8 mouse cellular contexts compared by ENCODE assay signal in the genomic region with DNA sequence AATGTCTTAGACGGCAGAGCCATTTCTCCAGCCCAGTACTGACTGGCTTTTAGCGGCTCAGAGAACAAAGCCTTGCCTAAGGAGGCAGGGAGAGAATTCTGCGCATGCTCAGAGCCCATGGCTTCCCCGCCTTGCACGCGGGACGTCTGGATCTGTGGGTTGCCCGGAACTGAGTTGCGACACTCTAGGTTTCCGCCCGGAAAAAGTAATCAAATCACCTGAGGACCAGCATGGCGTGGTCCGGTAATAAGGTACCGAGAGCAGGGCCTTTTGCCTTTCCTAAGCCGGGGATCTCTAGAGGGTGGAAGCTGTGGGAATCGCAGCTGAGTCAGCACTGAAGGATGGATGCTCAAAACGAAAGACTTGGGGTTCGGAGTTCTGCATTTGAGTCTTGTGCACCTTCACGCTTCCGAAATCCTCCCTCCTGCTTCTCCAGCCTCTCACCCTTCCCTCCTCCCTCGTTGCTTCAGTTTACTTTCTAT. TPM values are rescaled to one million over a fixed set of nuclear protein-coding genes. Genes with fewer than 3 reads are reported as not detected.
DNase-seq lines count a peak whose midpoint lies in the region; ATAC-seq and TF ChIP-seq lines count a peak whose summit lies in the region.

Gene Xrcc5 (plus strand): TSS at position 105 of the 482 bp plus-strand sequence.

- H3K9me3 ChIP-seq in CH12.LX (replicated peaks; ENCODE audit: low read length), result no peaks in the 10 kb centered on the region
- no peaks in the 10 kb centered on the region for H3K9me3 ChIP-seq in forebrain, embryonic 12.5 days
- H3K9me3 ChIP-seq in liver, postnatal 0 days (ENCODE audit: low read length), result no peaks in the 10 kb centered on the region
- H3K9me3 ChIP-seq in neural tube, embryonic 14.5 days (ENCODE audit: control insufficient read depth, low read length), result no peaks in the 10 kb centered on the region

- H3K4me1 ChIP-seq in CH12.LX (ENCODE audit: control insufficient read depth in 1 of 2, insufficient read depth in 2 of 2), result peaks cover 6 to 29% of the 10 kb centered on the region in 2 experiments; a peak in 3 of 4 replicates
- peaks cover 20% of the 10 kb centered on the region for H3K4me1 ChIP-seq in forebrain, embryonic 12.5 days
- peaks cover 12% of the 10 kb centered on the region for H3K4me1 ChIP-seq in liver, postnatal 0 days (ENCODE audit: insufficient read depth)
- H3K4me1 ChIP-seq in neural tube, embryonic 14.5 days (ENCODE audit: control insufficient read depth, insufficient read depth, low read length), result no peaks in the 10 kb centered on the region

- dilution Hi-C loops in CH12.LX (cut with MboI; ENCODE audit: extremely low pct_ligation_motif_present, extremely low pct_unique_long_range_greater_than_20kb, low sequenced_read_pairs), result no loop called here

- under 1% methylated on average over 21 of the region's 21 CpGs for WGBS in forebrain, embryonic 12.5 days
- WGBS in large intestine, adult 2 months, result under 1% methylated on average over 21 of the region's 21 CpGs
- under 1% methylated on average over 21 of the region's 21 CpGs for WGBS in liver, postnatal 0 days (ENCODE audit: insufficient replicate concordance)
- under 1% methylated on average over 21 of the region's 21 CpGs for WGBS in neural tube, embryonic 14.5 days

- peaks cover 5 to 26% of the 10 kb centered on the region in 2 experiments for H3K36me3 ChIP-seq in CH12.LX (replicated peaks in 1 of 2; ENCODE audit: control insufficient read depth in 1 of 2, insufficient read depth in 1 of 2, low read length in 1 of 2)
- 0 out of 2 replicates have a peak, but pooled peaks cover 10% of the 10 kb centered on the region for H3K36me3 ChIP-seq in forebrain, embryonic 12.5 days (replicated peaks)
- H3K36me3 ChIP-seq in liver, postnatal 0 days (replicated peaks; ENCODE audit: insufficient read depth, low read length), result no peaks in the 10 kb centered on the region
- no peaks in the 10 kb centered on the region for H3K36me3 ChIP-seq in neural tube, embryonic 14.5 days (ENCODE audit: control insufficient read depth, insufficient read depth, low read length)

- ATAC-seq in forebrain, embryonic 12.5 days (ENCODE audit: low FRiP score), result peak; percentile 96
- peak; percentile 96 for ATAC-seq in liver, postnatal 0 days
- ATAC-seq in neural tube, embryonic 14.5 days (ENCODE audit: low read depth), result peak; percentile 98

- in situ Hi-C loops in CH12.LX (cut with MboI; ENCODE audit: low pct_ligation_motif_present, low pct_unique_long_range_greater_than_20kb, low sequenced_read_pairs), result loop anchor here (10.0 kb wide), 1 partner anchor 537 kb away; no protein-coding TSS in a partner anchor

- intact Hi-C loops in heart, postnatal 10 days (cut with DNase I), result loop anchor here (2.0 to 10.0 kb wide), 3 partner anchors 50 to 1517 kb away; no protein-coding TSS in a partner anchor

- H3K79me2 ChIP-seq in CH12.LX (replicated peaks; ENCODE audit: control insufficient read depth, extremely low read depth, insufficient read depth, poor library complexity, severe bottlenecking), result no peaks in the 10 kb centered on the region

- H3K4me3 ChIP-seq in CH12.LX (replicated peaks in 1 of 3; ENCODE audit: low read depth in 2 of 3, low read length in 2 of 3, poor library complexity in 1 of 3), result peak within 1 kb of the TSS; percentile 82 to 98 (median 94)
- peak within 1 kb of the TSS; percentile 56 for H3K4me3 ChIP-seq in forebrain, embryonic 12.5 days (replicated peaks)
- peak within 1 kb of the TSS; percentile 73 for H3K4me3 ChIP-seq in liver, postnatal 0 days (ENCODE audit: low read depth, low read length)
- peak within 1 kb of the TSS; percentile 50 for H3K4me3 ChIP-seq in neural tube, embryonic 14.5 days (ENCODE audit: low read depth, low read length)

- peak within 1 kb of the TSS; percentile 95 for H3K4me2 ChIP-seq in CH12.LX (ENCODE audit: insufficient read depth, low read depth, poor library complexity, severe bottlenecking)
- H3K4me2 ChIP-seq in forebrain, embryonic 12.5 days, result peak within 1 kb of the TSS; percentile 64
- peak within 1 kb of the TSS; percentile 84 for H3K4me2 ChIP-seq in liver, postnatal 0 days (ENCODE audit: low read depth, low read length)
- peak within 1 kb of the TSS; percentile 59 for H3K4me2 ChIP-seq in neural tube, embryonic 14.5 days (ENCODE audit: low read depth, low read length)

- DNase-seq in CH12.LX (ENCODE audit: extremely low read depth), result peak; percentile 97
- peak; percentile 95 for DNase-seq in c-Kit-positive CD71-positive TER-119-negative erythroid progenitor cells, embryonic 14.5 days (ENCODE audit: low read depth)
- DNase-seq in heart, postnatal 10 days, result peak; percentile 92 to 93
- peak; percentile 91 for DNase-seq in large intestine, adult 2 months (ENCODE audit: low read depth, low spot score)
- DNase-seq in liver, postnatal 0 days, result peak; percentile 90
- DNase-seq in testis, postnatal 10 days (ENCODE audit: low spot score), result peak; percentile 89

- no peak for TF ChIP-seq EP300 in CH12.LX (IDR thresholded peaks at IDR 0.05; ENCODE audit: low read length)
- peak; percentile 48; the same call in 1 of the 2 replicates for TF ChIP-seq EP300 in liver, postnatal 0 days (IDR thresholded peaks at IDR 0.05; ENCODE audit: low read depth)

- TF ChIP-seq RAD21 in CH12.LX (IDR thresholded peaks at IDR 0.05; ENCODE audit: low read depth, low read length), result no peak

- H3K9ac ChIP-seq in CH12.LX (ENCODE audit: insufficient read depth, low read depth), result peak within 1 kb of the TSS; percentile 82
- peak within 1 kb of the TSS; percentile 73 for H3K9ac ChIP-seq in forebrain, embryonic 12.5 days
- peak within 1 kb of the TSS; percentile 71 for H3K9ac ChIP-seq in liver, postnatal 0 days (replicated peaks)
- peak within 1 kb of the TSS; percentile 76 for H3K9ac ChIP-seq in neural tube, embryonic 14.5 days (replicated peaks; ENCODE audit: low read depth, low read length)

- TF ChIP-seq POLR2A in CH12.LX (IDR thresholded peaks at IDR 0.05; ENCODE audit: low read depth, low read length), result peak; percentile 92

- no peaks in the 10 kb centered on the region for H3K27me3 ChIP-seq in CH12.LX (replicated peaks)
- H3K27me3 ChIP-seq in forebrain, embryonic 12.5 days, result no peaks in the 10 kb centered on the region
- H3K27me3 ChIP-seq in liver, postnatal 0 days (ENCODE audit: insufficient read depth, low read length), result no peaks in the 10 kb centered on the region
- no peaks in the 10 kb centered on the region for H3K27me3 ChIP-seq in neural tube, embryonic 14.5 days (ENCODE audit: control insufficient read depth, insufficient read depth, low read length)

- peak within 1 kb of the TSS; percentile 37; the same call in 1 of the 2 replicates for H3K27ac ChIP-seq in CH12.LX (ENCODE audit: insufficient read depth, low read depth)
- peak within 1 kb of the TSS; percentile 90 for H3K27ac ChIP-seq in forebrain, embryonic 12.5 days
- H3K27ac ChIP-seq in liver, postnatal 0 days (ENCODE audit: low read depth), result peak within 1 kb of the TSS; percentile 88
- peak within 1 kb of the TSS; percentile 91 for H3K27ac ChIP-seq in neural tube, embryonic 14.5 days (ENCODE audit: low read depth, low read length)

- TF ChIP-seq CTCF in CH12.LX (conservative IDR thresholded peaks at IDR 0.05 in 1 of 2, IDR thresholded peaks at IDR 0.05 in 1 of 2; ENCODE audit: low read depth in 2 of 2, low read length in 2 of 2), result no peak
- no peak for TF ChIP-seq CTCF in liver, postnatal 0 days (IDR thresholded peaks at IDR 0.05; ENCODE audit: low read depth)

TF ChIP-seq in CH12.LX, 34 proteins besides CTCF, POLR2A, EP300 and RAD21 (continues in another document):
- TF ChIP-seq IRF4 (IDR thresholded peaks at IDR 0.05; ENCODE audit: low read depth, low read length) (peak; percentile 62), HCFC1 (IDR thresholded peaks at IDR 0.05; ENCODE audit: low read depth, low read length) (peak; percentile 83), RCOR1 (conservative IDR thresholded peaks at IDR 0.05; ENCODE audit: low read depth, low read length) (no peak), GABPA (IDR thresholded peaks at IDR 0.05; ENCODE audit: insufficient replicate concordance, low read depth, low read length) (no peak), TCF12 (IDR thresholded peaks at IDR 0.05; ENCODE audit: low read depth, low read length) (peak; percentile 96), ELF1 (IDR thresholded peaks at IDR 0.05; ENCODE audit: low read depth, low read length) (peak; percentile 75), BHLHE40 (IDR thresholded peaks at IDR 0.05; ENCODE audit: low read depth, low read length) (peak; percentile 65; the same call in 1 of the 2 replicates), POLR2AphosphoS2 (IDR thresholded peaks at IDR 0.05; ENCODE audit: low read depth, low read length) (peak; percentile 85; the same call in 1 of the 2 replicates), MAZ (IDR thresholded peaks at IDR 0.05; ENCODE audit: low read depth, low read length) (no peak), MEF2A (IDR thresholded peaks at IDR 0.05; ENCODE audit: borderline replicate concordance, low read depth, low read length) (peak; percentile 45; the same call in 1 of the 2 replicates), KAT2A (IDR thresholded peaks at IDR 0.05; ENCODE audit: insufficient replicate concordance, low read length) (0 out of 2 replicates have a peak, but pooled peaks have one; percentile 65), ETS1 (conservative IDR thresholded peaks at IDR 0.05; ENCODE audit: low read depth, low read length) (peak; percentile 24; the same call in 1 of the 2 replicates), JUN (IDR thresholded peaks at IDR 0.05; ENCODE audit: insufficient read depth, low read depth, low read length) (no peak), E2F4 (IDR thresholded peaks at IDR 0.05; ENCODE audit: insufficient replicate concordance, low read depth, low read length) (peak; percentile 76; the same call in 1 of the 2 replicates), ZMIZ1 (IDR thresholded peaks at IDR 0.05; ENCODE audit: low read depth, low read length) (0 out of 2 replicates have a peak, but pooled peaks have one; percentile 60), NELFE (IDR thresholded peaks at IDR 0.05; ENCODE audit: low read depth, low read length) (peak; percentile 92), MYC (IDR thresholded peaks at IDR 0.05; ENCODE audit: low read depth, low read length) (peak; percentile 94; the same call in 1 of the 2 replicates), CHD2 (IDR thresholded peaks at IDR 0.05; ENCODE audit: low read length) (no peak), SIN3A (IDR thresholded peaks at IDR 0.05; ENCODE audit: low read length) (peak; percentile 82; the same call in 1 of the 2 replicates)

RNA-seq across cellular contexts. Expression of gene Xrcc5, which starts in this region (rescaled TPM):
- total RNA-seq in CH12.LX (2012; rRNA removed), result 53.4 and 58.6 TPM in 2 replicates
- total RNA-seq in CH12.LX (2014; rRNA removed), result 83.5 and 93.1 TPM in 2 replicates
- 60.3 and 62.6 TPM in 2 replicates for polyA plus RNA-seq in CH12.LX (2012; ENCODE audit: insufficient read length, low read depth)
- 45.0 and 45.2 TPM in 2 replicates for polyA plus RNA-seq in forebrain, embryonic 12.5 days (2016; fragmentation: Nextera tagmentation; extraction: Ambion mirVana)
- 10 to 100 TPM; 13.4 to 14.0 TPM for total RNA-seq in heart, postnatal 10 days (2021)
- 2.1 TPM in 2 replicates for polyA plus RNA-seq in large intestine, adult 2 months (2012; rRNA removed)
- 10.3 and 10.8 TPM in 2 replicates for polyA plus RNA-seq in liver, postnatal 0 days (2015; fragmentation: Nextera tagmentation; extraction: Ambion mirVana)
- 17.1 and 20.7 TPM in 2 replicates for polyA plus RNA-seq in neural tube, embryonic 14.5 days (2014; fragmentation: Nextera tagmentation; extraction: Ambion mirVana)

Comparison
In these comparisons a context has a peak if more than half of its experiments do, and no peak if none do; other contexts are left out.
1. Peak in every context shown above with its lines: DNase-seq, ATAC-seq, H3K4me3 ChIP-seq and H3K27ac ChIP-seq.
2. H3K27ac ChIP-seq: peak in every context shown above with its lines; median percentile 91 in neural tube, embryonic 14.5 days; 90 in forebrain, embryonic 12.5 days; 88 in liver, postnatal 0 days; 37 in CH12.LX.